Mouse (Mus musculus): ENCODE results near the gene Fpgt. TPM values are rescaled to one million over a fixed set of nuclear protein-coding genes. Genes with fewer than 3 reads are reported as not detected.
A peak's percentile ranks its signal among the peaks of the same experiment; 100 is the strongest.

The Fpgt gene
- 21.2 and 24.1 TPM in 2 replicates for polyA plus RNA-seq (2012; rRNA removed)

DNA sequence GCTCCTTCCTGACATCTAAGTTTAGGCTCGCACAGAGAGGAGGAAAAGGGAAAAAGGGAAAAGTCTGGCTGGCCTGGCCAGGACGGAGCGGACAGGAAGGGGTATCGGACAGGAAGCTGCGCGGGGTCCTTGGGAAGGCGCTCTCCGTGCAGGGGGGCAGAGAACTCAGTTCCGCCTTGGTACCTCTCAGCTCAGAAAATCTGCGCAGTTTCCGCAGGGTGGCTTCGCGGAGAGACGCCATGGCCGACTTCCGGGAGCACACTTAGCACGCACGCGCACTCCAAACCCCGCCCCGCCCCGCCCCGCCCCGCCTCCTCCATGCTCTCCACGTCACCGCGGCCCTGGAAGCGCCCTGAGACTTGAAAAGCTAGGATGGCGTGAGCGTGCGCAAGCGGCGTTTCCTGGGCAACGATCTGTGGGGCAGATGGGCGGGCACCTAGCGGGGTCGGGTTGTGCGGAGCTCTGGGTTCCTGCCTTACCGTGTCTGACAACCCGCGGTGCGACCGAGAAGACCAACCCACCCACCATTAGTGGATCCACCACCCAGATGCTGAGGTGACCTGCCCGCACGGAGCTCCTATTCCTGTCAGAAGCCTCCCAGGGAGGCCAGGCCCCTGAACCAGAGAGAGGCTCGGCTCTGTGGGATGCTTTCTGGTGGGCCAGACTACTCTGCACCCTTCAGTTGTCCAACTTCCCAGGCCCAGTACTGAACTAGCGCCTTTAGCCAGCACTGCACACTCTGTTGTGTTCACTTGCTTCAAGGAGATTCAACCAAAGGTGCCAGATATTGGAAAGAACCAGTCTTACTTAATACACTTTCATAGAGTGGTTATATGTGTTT lies at the start of gene Fpgt, which contains the start of gene Lrriq3:
TSS of gene Fpgt (minus strand) at position 288 of the 841 bp plus-strand sequence.
TSS of gene Lrriq3 (plus strand) at position 319 of the 841 bp plus-strand sequence.
- DNase-seq (ENCODE audit: extremely low spot score in 1 of 2, low spot score in 1 of 2), result peak; percentile 84 to 93

GRCm38 (mm10) chr3:155141047-155141446 lies 47.8 kb upstream of the Fpgt start:
- no peak for DNase-seq (ENCODE audit: extremely low spot score in 1 of 2, low spot score in 1 of 2)

- DNase-seq (ENCODE audit: extremely low spot score in 1 of 2, low spot score in 1 of 2), result peak in 1 of 2 experiments; percentile 40
Measured at GRCm38 (mm10) chr3:155137737-155138136, 44.5 kb upstream of the Fpgt start.

DNA sequence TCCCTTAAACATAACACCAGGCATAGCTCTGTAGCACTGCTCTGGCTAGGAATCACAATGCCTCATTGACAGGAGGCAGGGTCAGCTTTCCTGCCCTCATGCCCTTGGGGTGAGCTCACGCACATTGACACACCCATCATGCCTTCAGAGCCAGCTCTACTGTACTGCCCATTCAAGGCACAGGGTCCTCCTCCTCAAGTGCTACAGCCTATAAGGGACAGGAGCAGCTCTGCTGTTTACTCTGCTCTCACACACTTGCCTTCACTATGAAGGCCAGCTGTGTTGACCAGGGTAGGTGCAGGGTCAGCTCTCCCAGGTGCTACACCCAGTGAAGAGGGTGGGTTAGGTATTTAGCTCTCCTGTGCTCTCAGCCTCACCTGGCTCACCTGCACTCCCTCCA lies 12.8 kb upstream of the Fpgt start:
- DNase-seq (ENCODE audit: extremely low spot score in 1 of 2, low spot score in 1 of 2), result no peak

GRCm38 (mm10) chr3:155099266-155099665 lies 6.1 kb upstream of the Fpgt start:
- no peak for DNase-seq (ENCODE audit: extremely low spot score in 1 of 2, low spot score in 1 of 2)

DNA sequence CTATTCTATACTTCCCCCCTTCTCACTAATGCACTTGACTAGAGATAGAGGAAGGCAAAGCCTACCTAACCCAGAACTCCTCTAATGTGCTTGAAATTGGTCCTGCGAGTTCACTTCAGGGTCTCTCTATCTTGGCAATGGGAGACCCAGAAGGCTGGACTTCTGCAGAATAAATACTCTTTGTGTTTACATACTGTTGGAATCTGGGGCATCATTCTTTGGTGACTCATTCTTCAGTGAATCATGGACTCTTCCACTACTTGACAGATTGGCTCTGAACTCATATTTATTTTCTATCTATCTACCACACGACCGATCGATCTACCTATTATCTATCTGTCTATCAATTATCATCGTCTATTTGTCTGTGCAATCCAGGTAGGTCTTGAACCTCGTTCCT lies 1.1 kb downstream of the Fpgt start:
- no peak for DNase-seq (ENCODE audit: extremely low spot score in 1 of 2, low spot score in 1 of 2)

- no peak for DNase-seq (ENCODE audit: extremely low spot score in 1 of 2, low spot score in 1 of 2)
Measured at GRCm38 (mm10) chr3:155077908-155078307, 15.3 kb downstream of the Fpgt start.

- DNase-seq (ENCODE audit: extremely low spot score in 1 of 2, low spot score in 1 of 2), result no peak
Measured at GRCm38 (mm10) chr3:155059449-155059822, 33.8 kb downstream of the Fpgt start.

DNA sequence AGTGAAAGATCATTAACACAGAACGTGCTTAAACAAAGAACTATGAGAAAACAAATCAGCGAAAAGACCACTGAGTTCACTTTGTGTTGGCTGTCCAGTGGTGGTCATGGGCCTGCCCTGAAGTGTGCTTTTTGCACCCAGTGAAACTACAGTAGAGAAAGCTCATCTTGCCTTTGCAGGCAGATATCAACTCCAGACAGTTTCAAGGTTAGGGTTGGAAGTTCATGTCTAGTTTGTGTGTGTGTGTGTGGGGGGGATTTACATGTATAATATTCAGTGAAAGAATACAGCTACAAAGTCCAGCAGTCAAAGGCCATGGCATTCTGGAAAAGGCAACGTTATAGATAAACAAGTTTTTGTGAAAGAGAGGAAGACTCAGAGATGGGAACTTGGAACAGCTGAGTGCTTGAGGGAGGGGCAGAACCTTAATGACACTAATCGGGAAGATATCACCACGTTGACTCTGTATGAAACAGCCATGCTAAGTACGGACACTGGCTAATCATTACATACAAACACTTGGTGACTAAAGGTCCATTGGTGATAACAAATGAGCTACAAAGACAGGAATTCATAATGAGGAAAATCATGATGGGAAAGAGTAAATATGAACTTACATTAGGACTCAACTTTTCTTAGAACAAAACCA lies 34.3 kb downstream of the Fpgt start:
- DNase-seq (ENCODE audit: extremely low spot score in 1 of 2, low spot score in 1 of 2), result no peak

- no peak for DNase-seq (ENCODE audit: extremely low spot score in 1 of 2, low spot score in 1 of 2)
Measured at GRCm38 (mm10) chr3:155057566-155057965, 35.6 kb downstream of the Fpgt start.

DNA sequence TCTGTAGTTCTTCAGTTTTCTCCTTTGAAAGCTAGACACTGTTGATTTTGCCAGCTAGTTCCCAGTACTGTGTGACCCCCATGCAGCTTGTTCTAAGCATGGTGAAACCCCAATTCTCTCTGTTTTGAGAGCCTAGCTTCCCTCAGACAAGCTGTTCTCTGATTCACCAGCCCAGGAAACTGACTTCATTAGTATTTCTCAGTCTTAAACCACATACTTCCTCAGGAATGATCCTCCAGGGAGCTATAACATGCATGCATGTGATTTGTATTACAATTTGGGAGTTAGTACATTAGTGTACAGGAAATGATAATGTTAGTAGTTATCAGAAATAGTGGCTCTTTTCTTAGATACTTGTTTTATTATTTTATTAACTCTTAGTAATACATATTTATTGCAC lies 36.6 kb downstream of the Fpgt start:
- DNase-seq (ENCODE audit: extremely low spot score in 1 of 2, low spot score in 1 of 2), result no peak

DNA sequence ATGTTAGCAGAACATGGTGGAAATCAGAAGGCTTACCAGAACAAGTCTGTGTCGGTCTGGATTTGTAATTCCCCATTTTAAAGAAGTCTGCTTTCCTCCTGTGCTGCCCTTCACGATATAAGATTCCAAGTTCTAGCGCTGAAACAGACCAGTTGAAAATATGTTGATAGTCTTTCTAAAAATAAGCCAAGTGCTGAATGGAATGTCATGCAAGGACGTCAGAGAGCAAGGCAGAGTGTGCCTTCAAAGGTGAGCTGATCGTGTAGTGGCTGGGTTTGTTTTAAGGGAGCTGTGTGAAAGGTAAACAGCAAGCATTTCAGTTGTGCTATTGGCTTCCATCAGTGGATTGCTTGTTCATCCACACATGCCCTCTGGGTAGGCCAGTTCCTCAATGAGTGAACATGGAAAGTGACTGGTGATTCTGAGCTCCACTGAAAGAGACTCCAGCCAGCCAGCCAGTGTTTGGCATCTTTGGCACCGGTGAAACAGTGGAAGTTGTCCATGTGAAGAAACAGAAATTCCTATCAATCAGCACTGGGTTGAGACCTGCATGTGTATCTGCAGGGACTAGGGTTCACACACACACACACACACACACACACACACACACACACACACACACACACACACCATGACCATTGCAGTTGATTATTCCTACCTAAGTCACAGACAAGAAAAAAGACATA lies 37.8 kb downstream of the Fpgt start, which contains the start of gene Tnni3k:
TSS of gene Tnni3k (minus strand) at position 177 of the 686 bp plus-strand sequence.
- no peak for DNase-seq (ENCODE audit: extremely low spot score in 1 of 2, low spot score in 1 of 2)

DNA sequence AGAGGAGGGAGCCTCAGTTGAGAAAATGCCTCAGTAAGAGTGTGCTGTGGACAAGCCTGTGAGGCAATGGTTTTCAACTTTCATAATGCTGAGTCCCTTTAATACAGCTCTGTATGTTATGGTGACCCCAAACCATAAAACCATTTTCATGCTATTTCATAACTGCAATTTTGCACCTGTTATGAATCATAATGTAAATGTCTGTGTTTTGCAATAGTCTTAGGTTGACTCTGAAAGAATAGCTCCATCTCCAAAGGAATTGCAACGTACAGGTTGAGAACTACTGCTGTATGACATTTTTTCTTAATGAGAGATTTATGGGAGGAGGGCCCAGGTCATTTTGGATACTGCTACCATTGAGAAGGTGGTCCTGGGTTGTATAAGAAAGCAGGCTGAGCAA lies 40.0 kb downstream of the Fpgt start:
- no peak for DNase-seq (ENCODE audit: extremely low spot score in 1 of 2, low spot score in 1 of 2)

DNA sequence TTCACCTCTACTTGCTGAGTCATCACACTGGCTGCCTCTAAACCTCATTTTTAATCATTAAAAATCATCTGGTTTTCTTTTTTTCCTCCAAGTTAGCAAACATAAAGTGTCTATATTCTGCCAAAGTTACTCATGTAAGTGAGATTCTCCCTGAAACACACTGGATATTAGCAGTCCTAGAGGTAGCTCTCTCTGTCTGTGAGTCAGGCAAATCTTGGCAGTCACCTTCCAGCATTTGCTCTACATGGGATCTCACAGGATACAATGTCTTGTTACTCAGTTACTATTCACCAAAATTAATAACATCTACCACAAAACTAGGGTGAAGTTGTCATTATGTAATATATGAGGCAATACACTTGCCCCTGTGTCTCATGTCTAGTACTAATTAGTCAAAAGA lies 41.2 kb downstream of the Fpgt start:
- DNase-seq (ENCODE audit: extremely low spot score in 1 of 2, low spot score in 1 of 2), result no peak

GRCm38 (mm10) chr3:155039012-155039836 lies 54.0 kb downstream of the Fpgt start:
- no peak for DNase-seq (ENCODE audit: extremely low spot score in 1 of 2, low spot score in 1 of 2)

Other genes with a start within 250 kb of the Fpgt start
- 0.19 and 0.32 TPM in 2 replicates for gene Tnni3k, start 38.0 kb downstream of the Fpgt start, polyA plus RNA-seq (2012; rRNA removed)
- gene Lrriq3, start within 50 bp of the Fpgt start, polyA plus RNA-seq (2012; rRNA removed), result 0.29 and 0.48 TPM in 2 replicates